Mouse (Mus musculus) heart, embryonic 13.5 days (tissue): ENCODE results near the gene Rcsd1. TPM values are rescaled to one million over a fixed set of nuclear protein-coding genes. Genes with fewer than 3 reads are reported as not detected.

Experiments
- ATAC-seq: fragments of 200-750 bp; cut with Nextera tagmentation; 2 replicates; pipeline ENCODE4 v1.8.0; 2017; ENCODE audit warnings: moderate TSS enrichment; ENCODE audit not compliant: insufficient number of reproducible peaks, low FRiP score, low TSS enrichment; ENCODE audit errors: extremely low read depth
- H3K27ac ChIP-seq: fragments of 300-500 bp; sonication (generic); replicated peaks from 2 replicates; pipeline ENCODE4 v1.5.1; 2015; ENCODE audit warnings: moderate library complexity, mild to moderate bottlenecking, inconsistent platforms
- H3K27me3 ChIP-seq: fragments of 300-500 bp; sonication (generic); replicated peaks from 2 replicates; pipeline ENCODE4 v1.6.1; 2015; ENCODE audit warnings: mild to moderate bottlenecking, inconsistent platforms
- H3K36me3 ChIP-seq: fragments of 300-500 bp; sonication (generic); 2 replicates; pipeline ENCODE4 v1.6.1; 2015; ENCODE audit warnings: mild to moderate bottlenecking, inconsistent platforms
- H3K4me1 ChIP-seq: fragments of 300-500 bp; sonication (generic); 2 replicates; pipeline ENCODE4 v1.6.1; 2015; ENCODE audit warnings: inconsistent platforms
- H3K4me2 ChIP-seq: fragments of 300-500 bp; sonication (generic); 2 replicates; pipeline ENCODE4 v1.6.1; 2015; ENCODE audit warnings: inconsistent platforms, mild to moderate bottlenecking, moderate library complexity
- H3K4me3 ChIP-seq: fragments of 300-500 bp; sonication (generic); 2 replicates; pipeline ENCODE4 v1.5.1; 2015; ENCODE audit warnings: moderate library complexity, mild to moderate bottlenecking, inconsistent platforms
- H3K9ac ChIP-seq: fragments of 300-500 bp; sonication (generic); 2 replicates; pipeline ENCODE4 v1.6.1; 2015; ENCODE audit warnings: inconsistent platforms, mild to moderate bottlenecking, moderate library complexity
- H3K9me3 ChIP-seq: fragments of 300-500 bp; sonication (generic); 2 replicates; pipeline ENCODE4 v1.6.1; 2016; ENCODE audit warnings: inconsistent platforms
- whole genome bisulfite sequencing: fragments of 180-500 bp; shearing (Covaris S2); methylation state at CpG from one replicate; pipeline ENCODE4 v1.1.7; 2015; ENCODE audit warnings: mixed read lengths; 5-methylcytosine and 5-hydroxymethylcytosine counted together
- polyA plus RNA-seq: library from polyadenylated mRNA; unstranded; fragments of >200 nt; fragmentation: Nextera tagmentation; extraction: Ambion mirVana; gene quantifications from 2 replicates; pipeline ENCODE4 v1.2.1, GENCODE M21; 2015

The Rcsd1 gene
- 83.9 and 95.4 TPM in 2 replicates for polyA plus RNA-seq

- peak within 1 kb of the TSS; percentile 92 for H3K4me3 ChIP-seq
- H3K27me3 ChIP-seq: no peaks in the 10 kb centered on the region
- peak within 1 kb of the TSS; percentile 99 for H3K9ac ChIP-seq
- peaks cover 3% of the 10 kb centered on the region; the same call in 1 of the 2 replicates for H3K36me3 ChIP-seq
- 46% methylated on average over 5 of the region's 5 CpGs for WGBS
- no peaks in the 10 kb centered on the region for H3K9me3 ChIP-seq
- H3K4me2 ChIP-seq: peak within 1 kb of the TSS; percentile 88
- H3K27ac ChIP-seq: peak within 1 kb of the TSS; percentile 97
- peaks cover 58% of the 10 kb centered on the region for H3K4me1 ChIP-seq
- ATAC-seq: no peak
Measured at GRCm38 (mm10) chr1:165709629-165710256, at the start of gene Rcsd1. Gene Rcsd1 (minus strand): TSS chr1:165709757.

GRCm38 (mm10) chr1:165755194-165755593 is 45.6 kb upstream of the Rcsd1 start:
- H3K27me3 ChIP-seq: no peaks in the 10 kb centered on the region
- H3K4me3 ChIP-seq: no peak overlapping the region
- H3K9ac ChIP-seq: no peak overlapping the region
- no peaks in the 10 kb centered on the region for H3K36me3 ChIP-seq
- H3K27ac ChIP-seq: no peak overlapping the region
- ATAC-seq: no peak
- peaks cover 27% of the 10 kb centered on the region for H3K4me1 ChIP-seq
- H3K9me3 ChIP-seq: no peaks in the 10 kb centered on the region
- H3K4me2 ChIP-seq: no peak overlapping the region
- WGBS: 44% methylated on average over 4 of the region's 4 CpGs

GRCm38 (mm10) chr1:165754205-165754604 is 44.6 kb upstream of the Rcsd1 start:
- Histone ChIP-seq H3K36me3 (no peaks in the 10 kb centered on the region), H3K9ac (no peak overlapping the region), H3K9me3 (no peaks in the 10 kb centered on the region), H3K27me3 (no peaks in the 10 kb centered on the region), H3K4me1 (peaks cover 29% of the 10 kb centered on the region), H3K4me3 (no peak overlapping the region), H3K27ac (no peak overlapping the region), H3K4me2 (no peak overlapping the region)
- no peak for ATAC-seq
- WGBS: 86% methylated on average over 6 of the region's 6 CpGs

- 72% methylated on average over 5 of the region's 5 CpGs for WGBS
- H3K27ac ChIP-seq: no peak overlapping the region
- no peak overlapping the region for H3K4me2 ChIP-seq
- no peaks in the 10 kb centered on the region for H3K9me3 ChIP-seq
- H3K9ac ChIP-seq: no peak overlapping the region
- no peaks in the 10 kb centered on the region for H3K36me3 ChIP-seq
- no peaks in the 10 kb centered on the region for H3K27me3 ChIP-seq
- H3K4me3 ChIP-seq: no peak overlapping the region
- no peak for ATAC-seq
- H3K4me1 ChIP-seq: peaks cover 38% of the 10 kb centered on the region
Measured at GRCm38 (mm10) chr1:165751838-165752237, 42.3 kb upstream of the Rcsd1 start.

- H3K27ac ChIP-seq: no peak overlapping the region
- no peaks in the 10 kb centered on the region for H3K9me3 ChIP-seq
- peaks cover 38% of the 10 kb centered on the region for H3K4me1 ChIP-seq
- H3K27me3 ChIP-seq: no peaks in the 10 kb centered on the region
- no peak overlapping the region for H3K4me3 ChIP-seq
- ATAC-seq: no peak
- no peaks in the 10 kb centered on the region for H3K36me3 ChIP-seq
- H3K9ac ChIP-seq: no peak overlapping the region
- H3K4me2 ChIP-seq: no peak overlapping the region
Measured at GRCm38 (mm10) chr1:165751142-165751541, 41.6 kb upstream of the Rcsd1 start.

- H3K4me2 ChIP-seq: peak overlapping the region; percentile 22
- H3K4me3 ChIP-seq: no peak overlapping the region
- peaks cover 31% of the 10 kb centered on the region for H3K4me1 ChIP-seq
- no peak for ATAC-seq
- no peaks in the 10 kb centered on the region for H3K27me3 ChIP-seq
- no peaks in the 10 kb centered on the region for H3K9me3 ChIP-seq
- H3K36me3 ChIP-seq: no peaks in the 10 kb centered on the region
- no peak overlapping the region for H3K27ac ChIP-seq
- H3K9ac ChIP-seq: no peak overlapping the region
- 23% methylated on average over 11 of the region's 11 CpGs for WGBS
Measured at GRCm38 (mm10) chr1:165748053-165748452, 38.5 kb upstream of the Rcsd1 start.

- H3K36me3 ChIP-seq: no peaks in the 10 kb centered on the region
- WGBS: 84% methylated on average over 8 of the region's 8 CpGs
- no peak overlapping the region for H3K4me2 ChIP-seq
- H3K9me3 ChIP-seq: no peaks in the 10 kb centered on the region
- H3K9ac ChIP-seq: no peak overlapping the region
- no peaks in the 10 kb centered on the region for H3K27me3 ChIP-seq
- no peak overlapping the region for H3K4me3 ChIP-seq
- ATAC-seq: no peak
- no peak overlapping the region for H3K27ac ChIP-seq
- peaks cover under 1% of the 10 kb centered on the region for H3K4me1 ChIP-seq
Measured at GRCm38 (mm10) chr1:165741989-165742388, 32.4 kb upstream of the Rcsd1 start.

- ATAC-seq: no peak
- WGBS: 77% methylated on average over 1 of the region's 1 CpGs
Measured at GRCm38 (mm10) chr1:165738985-165739384, 29.4 kb upstream of the Rcsd1 start.

GRCm38 (mm10) chr1:165737867-165738266 is 28.3 kb upstream of the Rcsd1 start:
- ATAC-seq: no peak
- no peak overlapping the region for H3K9ac ChIP-seq

More at GRCm38 (mm10) chr1:165738985-165739384, 29.4 kb upstream of the Rcsd1 start:
- Histone ChIP-seq H3K4me1 (peaks cover 14% of the 10 kb centered on the region), H3K4me2 (no peak overlapping the region), H3K36me3 (no peaks in the 10 kb centered on the region), H3K27ac (no peak overlapping the region), H3K9me3 (no peaks in the 10 kb centered on the region), H3K9ac (no peak overlapping the region), H3K27me3 (no peaks in the 10 kb centered on the region), H3K4me3 (no peak overlapping the region)

GRCm38 (mm10) chr1:165737451-165737850 is 27.9 kb upstream of the Rcsd1 start:
- ATAC-seq: no peak
- Histone ChIP-seq H3K9me3 (no peaks in the 10 kb centered on the region), H3K27me3 (no peaks in the 10 kb centered on the region), H3K4me1 (peaks cover 14% of the 10 kb centered on the region), H3K4me3 (no peak overlapping the region), H3K4me2 (no peak overlapping the region), H3K9ac (no peak overlapping the region), H3K27ac (no peak overlapping the region), H3K36me3 (no peaks in the 10 kb centered on the region)
- 53% methylated on average over 5 of the region's 5 CpGs for WGBS

More at GRCm38 (mm10) chr1:165737867-165738266, 28.3 kb upstream of the Rcsd1 start:
- Histone ChIP-seq H3K27ac (no peak overlapping the region), H3K4me1 (peaks cover 14% of the 10 kb centered on the region), H3K4me2 (no peak overlapping the region), H3K4me3 (no peak overlapping the region), H3K9me3 (no peaks in the 10 kb centered on the region), H3K36me3 (no peaks in the 10 kb centered on the region), H3K27me3 (no peaks in the 10 kb centered on the region)
- WGBS: 53% methylated on average over 3 of the region's 3 CpGs

- no peaks in the 10 kb centered on the region for H3K36me3 ChIP-seq
- no peak overlapping the region for H3K27ac ChIP-seq
- peaks cover 14% of the 10 kb centered on the region for H3K4me1 ChIP-seq
- H3K4me3 ChIP-seq: 0 out of 2 replicates have a peak overlapping the region, but pooled peaks have one; percentile 19
- no peak; the same call in 1 of the 2 replicates for ATAC-seq
- H3K27me3 ChIP-seq: no peaks in the 10 kb centered on the region
- 27% methylated on average over 20 of the region's 20 CpGs for WGBS
- H3K9me3 ChIP-seq: no peaks in the 10 kb centered on the region
- H3K9ac ChIP-seq: peak overlapping the region; percentile 48; the same call in 1 of the 2 replicates
- H3K4me2 ChIP-seq: peak overlapping the region; percentile 50
Measured at GRCm38 (mm10) chr1:165735826-165736818, 26.6 kb upstream of the Rcsd1 start.
